Mouse (Mus musculus): Measurements from ENCODE around the gene Rras2. TPM values are rescaled to one million over a fixed set of nuclear protein-coding genes. Genes with fewer than 3 reads are reported as not detected.

Gene Rras2
- polyA plus RNA-seq, 1 experiment from 2014 or later, result 15.8 TPM

DNA sequence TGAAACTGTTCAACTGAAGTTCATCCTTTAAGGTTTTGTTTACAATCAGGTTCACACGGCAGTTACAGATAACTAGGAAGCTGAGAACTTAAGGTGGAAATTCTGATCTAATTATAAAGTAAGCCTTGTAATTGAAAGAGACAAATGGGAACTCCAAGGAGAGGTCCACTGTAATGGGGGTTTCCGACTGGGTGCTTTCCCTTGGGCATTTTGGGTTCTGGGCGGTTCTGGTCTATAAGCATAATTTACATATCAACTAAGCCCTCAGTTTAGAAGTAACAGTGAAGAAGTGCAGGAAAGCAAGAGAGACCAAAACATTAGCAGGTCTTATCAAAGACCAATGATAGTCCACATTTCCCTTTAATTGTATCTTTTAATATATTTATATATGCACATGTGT is 33.8 kb downstream of the Rras2 start:
- WGBS, result 75% methylated on average over 3 of the region's 3 CpGs
- H3K9ac ChIP-seq, result no peak overlapping the region
- H3K4me1 ChIP-seq (replicated peaks), result peaks cover 7% of the 10 kb centered on the region; the same call in 1 of the 2 replicates
- no peak overlapping the region for H3K4me2 ChIP-seq
- ATAC-seq (ENCODE audit: low FRiP score), result no peak
- H3K27ac ChIP-seq, result no peak overlapping the region
- no peaks in the 10 kb centered on the region for H3K9me3 ChIP-seq
- no peaks in the 10 kb centered on the region for H3K27me3 ChIP-seq
- no peaks in the 10 kb centered on the region for H3K36me3 ChIP-seq
- no peak overlapping the region for H3K4me3 ChIP-seq

DNA sequence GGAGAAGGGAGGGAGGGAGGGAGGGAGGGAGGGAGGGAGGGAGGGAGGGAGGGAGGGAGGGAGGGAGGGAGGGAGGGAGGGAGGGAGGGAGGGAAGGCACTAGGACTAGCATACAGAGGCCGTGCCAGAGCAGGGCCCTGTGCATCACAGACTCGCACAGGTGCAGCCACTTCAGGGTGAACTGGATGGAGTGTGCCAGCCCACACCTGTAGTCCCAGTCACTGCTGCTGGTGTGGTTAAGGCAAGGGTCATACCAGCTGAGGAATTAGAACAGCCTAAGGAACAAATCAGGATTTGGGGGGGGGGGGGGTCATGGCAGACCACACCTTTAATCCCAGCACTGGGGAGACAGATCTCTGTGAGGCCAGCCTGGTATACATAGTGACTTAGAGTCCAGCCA is 34.5 kb downstream of the Rras2 start:
- no peak overlapping the region for H3K4me2 ChIP-seq
- H3K4me3 ChIP-seq, result no peak overlapping the region
- no peak for ATAC-seq (ENCODE audit: low FRiP score)
- 0 out of 2 replicates have a peak, but pooled peaks cover 3% of the 10 kb centered on the region for H3K4me1 ChIP-seq (replicated peaks)
- H3K27ac ChIP-seq, result no peak overlapping the region
- no peaks in the 10 kb centered on the region for H3K9me3 ChIP-seq
- WGBS, result 81% methylated on average over 2 of the region's 2 CpGs
- no peaks in the 10 kb centered on the region for H3K36me3 ChIP-seq
- no peaks in the 10 kb centered on the region for H3K27me3 ChIP-seq
- H3K9ac ChIP-seq, result no peak overlapping the region

DNA sequence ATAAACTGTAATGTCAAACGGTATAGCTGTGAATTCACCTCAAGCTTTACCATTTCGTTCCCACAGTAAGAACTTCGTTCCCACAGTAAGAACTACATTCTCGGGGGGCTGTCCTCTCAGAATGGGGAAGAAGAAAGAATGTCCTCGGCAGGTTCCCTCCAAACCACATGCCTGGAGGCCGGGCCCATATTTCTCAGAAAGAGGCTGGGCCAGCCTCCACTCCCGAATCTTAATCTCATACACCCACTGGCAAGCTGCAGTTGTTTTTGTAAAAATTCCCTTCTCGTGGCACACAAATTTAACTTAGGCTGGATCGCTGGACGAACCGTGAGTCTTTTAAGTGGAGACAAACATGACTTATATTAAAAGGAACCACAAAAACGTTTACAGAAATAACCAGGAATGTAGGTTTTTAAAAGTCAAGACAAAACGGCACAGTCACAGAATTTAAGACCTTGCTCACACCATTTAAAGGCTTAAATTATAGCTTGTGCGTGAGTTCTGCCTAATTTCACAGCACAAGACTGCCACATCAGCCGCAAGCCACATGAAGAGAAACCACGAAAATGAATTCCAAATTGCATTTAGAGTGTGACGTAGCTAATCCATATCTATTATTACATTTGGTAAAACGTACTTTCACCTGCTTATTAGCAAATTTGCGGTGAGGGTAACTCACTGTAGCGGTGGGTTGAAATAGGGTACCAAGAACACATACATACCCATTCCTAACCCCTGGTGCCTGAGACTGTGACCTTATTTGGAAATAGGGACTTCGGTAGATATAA is 35.8 kb downstream of the Rras2 start:
- no peaks in the 10 kb centered on the region for H3K9me3 ChIP-seq
- H3K4me3 ChIP-seq, result no peak overlapping the region
- 86% methylated on average over 21 of the region's 21 CpGs for WGBS
- no peak overlapping the region for H3K4me2 ChIP-seq
- H3K36me3 ChIP-seq, result no peaks in the 10 kb centered on the region
- H3K27ac ChIP-seq, result no peak overlapping the region
- no peaks in the 10 kb centered on the region for H3K27me3 ChIP-seq
- H3K4me1 ChIP-seq (replicated peaks), result 0 out of 2 replicates have a peak, but pooled peaks cover 2% of the 10 kb centered on the region
- no peak overlapping the region for H3K9ac ChIP-seq
- ATAC-seq (ENCODE audit: low FRiP score), result no peak

DNA sequence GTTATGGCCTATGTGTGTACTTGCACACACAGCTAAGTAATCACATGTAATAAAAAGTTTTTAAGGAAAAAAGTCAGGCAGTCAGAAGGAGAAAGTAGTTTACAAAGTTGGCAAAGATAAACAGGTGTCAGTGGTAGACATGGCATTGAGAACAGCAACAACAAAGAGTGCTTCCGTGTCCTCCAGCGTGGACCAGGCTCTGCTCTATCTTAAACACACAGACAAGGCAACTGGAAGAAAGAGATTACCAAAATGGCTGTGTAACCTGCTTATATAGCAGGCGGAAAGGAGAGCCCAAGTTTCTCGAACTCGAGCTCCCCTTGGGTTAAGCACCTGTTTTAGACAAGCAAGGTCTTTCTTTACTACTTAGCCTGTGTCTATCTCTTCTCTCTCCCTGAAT is 37.3 kb downstream of the Rras2 start:
- Histone ChIP-seq H3K9ac (no peak overlapping the region), H3K4me2 (no peak overlapping the region), H3K9me3 (no peaks in the 10 kb centered on the region), H3K4me1 (replicated peaks) (no peaks in the 10 kb centered on the region), H3K27ac (no peak overlapping the region), H3K27me3 (no peaks in the 10 kb centered on the region), H3K4me3 (no peak overlapping the region), H3K36me3 (no peaks in the 10 kb centered on the region)
- 92% methylated on average over 5 of the region's 5 CpGs for WGBS
- ATAC-seq (ENCODE audit: low FRiP score), result no peak

DNA sequence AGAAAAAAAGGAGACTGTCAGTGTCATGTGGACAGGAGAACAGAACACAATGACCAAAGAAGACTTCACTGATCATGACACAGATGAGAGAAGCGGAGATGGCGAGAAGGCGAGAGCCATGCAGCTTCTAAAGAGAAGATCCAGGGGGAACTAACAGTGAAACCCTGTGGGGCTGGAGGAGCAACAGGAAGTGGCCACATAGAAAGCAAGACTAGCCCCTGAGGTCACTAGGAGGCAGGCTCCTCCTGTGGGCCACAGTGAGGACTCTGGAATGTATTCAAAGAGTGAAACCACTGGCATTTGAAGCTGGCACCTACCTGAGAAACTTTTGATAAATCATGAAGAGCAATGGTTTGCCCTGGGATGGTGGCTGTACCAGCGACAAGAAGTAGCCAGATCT is 38.2 kb downstream of the Rras2 start:
- no peak for ATAC-seq (ENCODE audit: low FRiP score)
- Histone ChIP-seq H3K9me3 (no peaks in the 10 kb centered on the region), H3K4me2 (no peak overlapping the region), H3K4me3 (no peak overlapping the region), H3K9ac (no peak overlapping the region), H3K36me3 (no peaks in the 10 kb centered on the region), H3K4me1 (replicated peaks) (no peaks in the 10 kb centered on the region), H3K27me3 (no peaks in the 10 kb centered on the region), H3K27ac (no peak overlapping the region)
- 92% methylated on average over 4 of the region's 4 CpGs for WGBS

DNA sequence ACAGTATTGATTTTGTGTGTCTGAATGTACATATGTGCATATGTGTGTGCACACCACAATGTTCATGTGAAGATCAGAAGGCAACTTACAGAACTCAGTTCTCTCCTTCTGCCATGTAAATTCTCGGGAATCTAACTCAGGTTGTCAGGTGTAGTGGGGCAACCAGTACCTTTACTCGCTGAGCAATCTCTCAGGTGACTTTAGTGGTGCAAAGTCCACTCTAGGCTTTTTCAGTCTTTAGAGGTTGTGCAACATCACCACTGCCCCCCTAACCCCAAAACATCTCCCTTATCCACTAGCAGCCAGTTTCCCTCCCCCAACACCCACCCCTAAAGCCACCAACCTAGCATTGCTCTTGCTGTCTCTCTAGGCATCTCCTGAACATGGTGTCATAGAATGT is 43.0 kb downstream of the Rras2 start:
- no peak for ATAC-seq (ENCODE audit: low FRiP score)
- H3K4me3 ChIP-seq, result no peak overlapping the region
- no peaks in the 10 kb centered on the region for H3K9me3 ChIP-seq
- H3K4me2 ChIP-seq, result no peak overlapping the region
- no peaks in the 10 kb centered on the region for H3K27me3 ChIP-seq
- H3K36me3 ChIP-seq, result no peaks in the 10 kb centered on the region
- H3K27ac ChIP-seq, result no peak overlapping the region
- peaks cover 15% of the 10 kb centered on the region for H3K4me1 ChIP-seq (replicated peaks)
- 85% methylated on average over 2 of the region's 2 CpGs for WGBS
- H3K9ac ChIP-seq, result no peak overlapping the region

DNA sequence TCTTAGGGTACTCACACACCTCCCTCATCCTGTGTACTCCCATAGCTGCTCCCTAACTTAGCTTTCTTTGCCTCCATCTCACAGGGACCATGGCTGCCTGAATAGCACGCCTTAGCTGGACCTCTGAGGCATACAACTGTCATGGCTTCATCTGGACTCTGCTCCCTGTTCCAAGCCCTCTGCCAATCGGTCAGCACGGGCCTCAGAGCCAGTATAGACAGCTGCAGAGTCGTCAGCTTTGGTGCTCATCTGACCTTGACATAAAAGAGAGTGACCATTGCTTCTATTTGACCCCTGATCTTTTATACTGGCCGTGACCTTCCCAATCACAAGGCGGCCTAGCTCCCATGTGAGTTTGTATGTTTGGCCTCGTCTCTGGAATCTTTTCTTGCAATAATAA is 43.4 kb downstream of the Rras2 start:
- Histone ChIP-seq H3K36me3 (no peaks in the 10 kb centered on the region), H3K4me1 (replicated peaks) (peaks cover 15% of the 10 kb centered on the region), H3K27me3 (no peaks in the 10 kb centered on the region), H3K9me3 (no peaks in the 10 kb centered on the region), H3K9ac (no peak overlapping the region), H3K4me3 (no peak overlapping the region), H3K27ac (no peak overlapping the region), H3K4me2 (no peak overlapping the region)
- 41% methylated on average over 7 of the region's 7 CpGs for WGBS
- ATAC-seq (ENCODE audit: low FRiP score), result no peak

DNA sequence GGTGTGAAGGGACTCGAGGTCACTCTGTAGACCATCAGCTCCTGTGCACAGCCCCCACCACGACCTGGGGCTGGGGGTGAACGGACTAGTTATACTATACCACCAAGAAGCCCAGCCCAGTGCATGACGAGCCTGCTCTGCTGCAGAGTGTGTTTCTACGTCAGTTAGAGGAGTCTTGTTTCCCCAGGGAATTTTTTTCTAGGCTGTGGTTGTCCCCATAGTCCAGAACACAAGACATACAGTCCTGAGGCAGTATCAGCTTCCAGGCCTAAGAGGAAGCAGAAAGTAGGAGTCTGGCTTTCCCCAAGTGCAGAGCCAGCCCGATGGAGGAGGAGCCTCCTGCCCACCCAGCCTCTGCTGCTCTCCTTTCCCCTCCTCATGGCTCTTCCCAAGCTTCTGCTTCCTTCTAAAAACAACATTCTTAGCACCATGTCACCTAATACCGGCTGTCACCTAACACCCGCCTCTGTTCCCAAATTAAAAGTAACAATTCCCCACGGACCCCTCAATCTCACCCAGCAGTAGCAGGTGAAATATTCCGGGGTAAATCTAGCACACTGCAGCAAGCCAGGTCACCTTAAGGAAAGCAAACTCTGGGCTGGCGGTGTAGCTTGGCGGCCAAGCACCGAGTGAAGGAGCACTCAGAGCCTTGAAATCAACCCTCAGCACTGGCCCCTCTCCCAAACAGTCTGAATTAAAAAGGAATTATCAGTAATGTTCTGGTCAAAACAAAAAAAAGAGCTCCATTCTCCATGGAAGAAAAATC is 45.5 kb downstream of the Rras2 start:
- 43% methylated on average over 13 of the region's 13 CpGs for WGBS

DNA sequence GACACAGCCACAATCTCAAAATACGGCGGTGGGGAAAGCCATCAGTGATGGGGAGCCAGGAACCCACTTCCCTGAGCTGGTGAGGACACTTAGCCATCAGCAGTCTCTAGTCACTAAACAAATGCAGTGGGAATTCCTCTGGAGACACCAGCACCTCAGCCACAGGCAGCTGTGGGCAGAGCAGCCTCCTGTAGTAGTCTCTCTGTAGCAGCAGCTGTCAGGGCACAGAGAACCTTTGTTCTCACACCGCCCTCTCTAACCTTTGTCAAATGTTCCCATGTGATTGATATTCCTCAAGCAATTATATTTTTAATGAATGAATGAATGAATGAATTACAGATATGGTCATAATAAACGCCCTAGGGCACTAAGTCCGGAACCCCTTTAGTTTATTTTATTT is 46.2 kb downstream of the Rras2 start:
- no peaks in the 10 kb centered on the region for H3K36me3 ChIP-seq
- no peak overlapping the region for H3K4me2 ChIP-seq
- 67% methylated on average over 5 of the region's 5 CpGs for WGBS
- no peak overlapping the region for H3K9ac ChIP-seq
- no peak overlapping the region for H3K27ac ChIP-seq
- peaks cover 19% of the 10 kb centered on the region for H3K4me1 ChIP-seq (replicated peaks)
- no peaks in the 10 kb centered on the region for H3K9me3 ChIP-seq
- ATAC-seq (ENCODE audit: low FRiP score), result no peak
- no peak overlapping the region for H3K4me3 ChIP-seq
- no peaks in the 10 kb centered on the region for H3K27me3 ChIP-seq

More for the DNA sequence above, 45.5 kb downstream of the Rras2 start:
- Histone ChIP-seq H3K4me1 (replicated peaks) (peaks cover 15% of the 10 kb centered on the region), H3K27ac (peak overlapping the region; percentile 48; the same call in 1 of the 2 replicates), H3K9me3 (no peaks in the 10 kb centered on the region), H3K4me2 (no peak overlapping the region), H3K4me3 (no peak overlapping the region), H3K9ac (no peak overlapping the region), H3K36me3 (no peaks in the 10 kb centered on the region), H3K27me3 (no peaks in the 10 kb centered on the region)
- ATAC-seq (ENCODE audit: low FRiP score), result 0 out of 2 replicates have a peak, but pooled peaks have one; percentile 54

DNA sequence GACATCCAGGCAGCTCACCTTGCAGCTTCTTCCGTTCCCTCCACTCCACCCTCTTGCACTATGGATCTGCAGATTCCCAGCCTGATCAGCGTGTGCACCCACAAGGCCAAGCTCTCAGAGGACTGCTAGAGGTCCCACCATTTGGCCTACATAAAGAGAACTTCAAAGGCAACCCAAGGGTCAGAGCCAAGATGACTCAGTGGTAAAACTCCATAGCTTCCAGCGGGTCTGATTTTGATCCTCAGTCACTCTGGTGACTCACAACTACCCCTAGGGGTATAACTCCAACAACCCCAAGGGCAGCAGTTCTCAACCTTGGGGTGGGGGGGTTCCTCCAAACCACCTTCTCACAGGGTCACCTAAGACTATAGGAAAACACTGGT is 47.1 kb downstream of the Rras2 start:
- Histone ChIP-seq H3K4me2 (no peak overlapping the region), H3K27me3 (no peaks in the 10 kb centered on the region), H3K9ac (no peak overlapping the region), H3K9me3 (no peaks in the 10 kb centered on the region), H3K4me3 (no peak overlapping the region), H3K36me3 (no peaks in the 10 kb centered on the region), H3K27ac (no peak overlapping the region), H3K4me1 (replicated peaks) (peaks cover 28% of the 10 kb centered on the region)
- WGBS, result 92% methylated on average over 3 of the region's 3 CpGs
- ATAC-seq (ENCODE audit: low FRiP score), result no peak

DNA sequence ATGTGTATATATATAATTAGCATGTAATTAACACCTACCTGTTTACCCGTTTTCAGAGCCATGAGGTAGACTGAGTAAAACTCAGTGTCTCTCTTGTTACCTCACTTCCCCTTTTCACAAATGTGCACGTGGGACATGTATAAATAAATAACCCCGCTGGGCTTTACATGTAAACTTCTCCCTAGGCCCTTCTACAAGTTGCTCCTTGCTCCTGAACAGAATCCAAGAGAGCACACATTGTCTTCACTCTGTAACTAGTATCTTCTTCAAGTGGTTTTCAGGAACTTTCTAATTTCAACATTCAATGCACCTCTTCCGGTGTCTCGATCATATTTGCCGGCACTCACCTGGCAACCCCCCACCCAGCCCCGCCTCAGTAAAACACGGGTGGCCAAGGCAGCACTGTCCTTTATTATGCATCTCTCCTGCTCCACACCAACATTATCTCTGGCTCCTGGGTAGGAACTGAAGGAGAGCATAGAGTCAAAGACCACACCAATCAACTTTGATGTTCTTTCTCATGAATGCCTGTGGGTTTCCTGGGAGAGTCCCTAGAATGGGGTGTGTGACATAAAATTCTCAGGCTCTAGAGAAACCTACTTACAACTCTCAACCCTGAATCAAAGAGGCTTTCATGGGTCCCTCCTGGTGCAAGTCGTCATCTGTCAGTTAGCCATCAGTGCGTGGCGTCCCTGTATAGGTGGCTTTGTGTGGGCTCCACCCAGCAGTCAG is 47.7 kb downstream of the Rras2 start:
- Histone ChIP-seq H3K9ac (no peak overlapping the region), H3K4me3 (no peak overlapping the region), H3K4me2 (no peak overlapping the region), H3K27ac (no peak overlapping the region), H3K36me3 (no peaks in the 10 kb centered on the region), H3K4me1 (replicated peaks) (peaks cover 30% of the 10 kb centered on the region), H3K9me3 (no peaks in the 10 kb centered on the region), H3K27me3 (no peaks in the 10 kb centered on the region)
- ATAC-seq (ENCODE audit: low FRiP score), result no peak
- 83% methylated on average over 11 of the region's 11 CpGs for WGBS

DNA sequence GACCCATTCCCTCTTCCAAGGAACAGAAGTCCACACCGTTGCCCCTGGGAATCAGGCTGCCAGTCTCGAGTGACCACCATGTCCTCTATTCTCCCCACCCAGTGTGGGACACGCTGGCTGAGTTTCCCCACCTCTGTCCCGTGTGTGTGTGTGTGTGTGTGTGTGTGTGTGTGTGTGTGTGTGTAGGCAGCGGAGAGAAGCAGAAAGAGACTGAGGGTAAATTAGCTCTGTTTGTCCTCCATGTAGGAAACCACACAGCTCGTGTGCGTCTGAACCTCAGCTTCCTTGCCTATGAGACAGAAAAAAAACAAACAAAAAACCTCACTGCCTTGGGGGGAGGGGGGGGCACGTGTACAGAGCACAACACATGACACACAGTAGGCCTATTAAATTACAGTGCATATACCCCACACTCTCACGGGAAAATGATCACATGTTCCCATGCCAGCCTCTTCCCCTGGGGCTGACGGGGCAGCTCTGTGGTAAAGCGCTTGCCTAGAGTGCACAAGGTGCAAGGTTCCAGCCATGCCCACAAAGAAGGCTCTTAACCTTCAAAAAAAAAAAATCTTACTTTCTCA is 48.5 kb downstream of the Rras2 start:
- 79% methylated on average over 11 of the region's 11 CpGs for WGBS
- no peak overlapping the region for H3K4me3 ChIP-seq
- peaks cover 30% of the 10 kb centered on the region for H3K4me1 ChIP-seq (replicated peaks)
- H3K36me3 ChIP-seq, result no peaks in the 10 kb centered on the region
- H3K9me3 ChIP-seq, result no peaks in the 10 kb centered on the region
- ATAC-seq (ENCODE audit: low FRiP score), result no peak
- H3K27ac ChIP-seq, result no peak overlapping the region
- no peak overlapping the region for H3K4me2 ChIP-seq
- H3K27me3 ChIP-seq, result no peaks in the 10 kb centered on the region
- no peak overlapping the region for H3K9ac ChIP-seq

Data from hindbrain, embryonic 13.5 days (tissue).